ENCODE assay signal across 9 mouse cellular contexts in genomic region chr10:39558492-39559005, GRCm38 (mm10). TPM values are rescaled to one million over a fixed set of nuclear protein-coding genes. Genes with fewer than 3 reads are reported as not detected.
DNase-seq lines count a peak whose midpoint lies in the region; ATAC-seq lines count a peak whose summit lies in the region.
"Had no signal": no experiment of that assay in that cellular context is flagged by ENCODE, and none has a peak within 500 bp of the region (broad histone marks: within the 10 kb centered on the region; RNA-seq: fewer than 3 reads in every experiment).

No protein-coding gene starts in this region.

- H3K36me3 ChIP-seq in kidney, embryonic 14.5 days (ENCODE audit: control insufficient read depth, insufficient read depth, low read length): no peaks in the 10 kb centered on the region; the same call in 1 of the 2 replicates
- peaks cover 5% of the 10 kb centered on the region; the same call in 1 of the 2 replicates for H3K36me3 ChIP-seq in forebrain, embryonic 12.5 days (replicated peaks)
- no peaks in the 10 kb centered on the region for H3K36me3 ChIP-seq in hindbrain, embryonic 16.5 days (ENCODE audit: control insufficient read depth, insufficient read depth, low read length)
- H3K36me3 ChIP-seq in neural tube, embryonic 13.5 days: peaks cover 27% of the 10 kb centered on the region

- DNase-seq in kidney, postnatal 4 days: no peak
- no peak for DNase-seq in urinary bladder, postnatal 14 days (ENCODE audit: low spot score)
- no peak for DNase-seq in right cerebral cortex, postnatal 25 days
- DNase-seq: cerebellum, adult 9-11 months had no signal

- no peaks in the 10 kb centered on the region for H3K9me3 ChIP-seq in kidney, embryonic 14.5 days (ENCODE audit: control insufficient read depth, low read length)
- H3K9me3 ChIP-seq in forebrain, embryonic 12.5 days: no peaks in the 10 kb centered on the region
- no peaks in the 10 kb centered on the region for H3K9me3 ChIP-seq in hindbrain, embryonic 16.5 days (ENCODE audit: control insufficient read depth, low read length)
- H3K9me3 ChIP-seq in neural tube, embryonic 13.5 days: no peaks in the 10 kb centered on the region

- peaks cover 82% of the 10 kb centered on the region for H3K4me1 ChIP-seq in kidney, embryonic 14.5 days (ENCODE audit: control insufficient read depth, insufficient read depth, low read length)
- peaks cover 62% of the 10 kb centered on the region for H3K4me1 ChIP-seq in forebrain, embryonic 12.5 days
- H3K4me1 ChIP-seq in hindbrain, embryonic 16.5 days (ENCODE audit: control insufficient read depth, insufficient read depth, low read depth, low read length): peaks cover 41% of the 10 kb centered on the region
- H3K4me1 ChIP-seq in neural tube, embryonic 13.5 days (replicated peaks): peaks cover 90% of the 10 kb centered on the region

- H3K4me2 ChIP-seq in kidney, embryonic 14.5 days (replicated peaks; ENCODE audit: low read depth, low read length): no peak overlapping the region
- H3K4me2 ChIP-seq in forebrain, embryonic 12.5 days: no peak overlapping the region
- no peak overlapping the region for H3K4me2 ChIP-seq in hindbrain, embryonic 16.5 days (ENCODE audit: low read length)
- H3K4me2 ChIP-seq in neural tube, embryonic 13.5 days: no peak overlapping the region

- ATAC-seq in kidney, embryonic 14.5 days (ENCODE audit: low FRiP score, low TSS enrichment): peak; percentile 48
- ATAC-seq in forebrain, embryonic 12.5 days (ENCODE audit: low FRiP score): 0 out of 2 replicates have a peak, but pooled peaks have one; percentile 18
- ATAC-seq in hindbrain, embryonic 16.5 days: peak; percentile 26; the same call in 1 of the 2 replicates
- peak; percentile 57; the same call in 1 of the 2 replicates for ATAC-seq in neural tube, embryonic 13.5 days (ENCODE audit: low read depth)
- ATAC-seq: inflammation-experienced regulatory T-cells, adult 6 months had no signal

- H3K27me3 ChIP-seq in kidney, embryonic 14.5 days (ENCODE audit: control insufficient read depth, insufficient read depth, low read length): no peaks in the 10 kb centered on the region
- no peaks in the 10 kb centered on the region for H3K27me3 ChIP-seq in forebrain, embryonic 12.5 days
- no peaks in the 10 kb centered on the region for H3K27me3 ChIP-seq in hindbrain, embryonic 16.5 days (replicated peaks; ENCODE audit: control insufficient read depth, insufficient read depth, low read length)
- no peaks in the 10 kb centered on the region for H3K27me3 ChIP-seq in neural tube, embryonic 13.5 days

- no peak overlapping the region for H3K4me3 ChIP-seq in kidney, embryonic 14.5 days (ENCODE audit: low read length)
- no peak overlapping the region for H3K4me3 ChIP-seq in forebrain, embryonic 12.5 days (replicated peaks)
- no peak overlapping the region for H3K4me3 ChIP-seq in hindbrain, embryonic 16.5 days (ENCODE audit: low read length)
- H3K4me3 ChIP-seq in neural tube, embryonic 13.5 days: no peak overlapping the region

- WGBS in kidney, embryonic 14.5 days: 31% methylated on average over 5 of the region's 5 CpGs
- 49% methylated on average over 5 of the region's 5 CpGs for WGBS in forebrain, embryonic 12.5 days
- 39% methylated on average over 5 of the region's 5 CpGs for WGBS in hindbrain, embryonic 16.5 days
- WGBS in neural tube, embryonic 13.5 days: 43% methylated on average over 5 of the region's 5 CpGs

- H3K9ac ChIP-seq in kidney, embryonic 14.5 days (ENCODE audit: low read depth, low read length): no peak overlapping the region
- no peak overlapping the region for H3K9ac ChIP-seq in forebrain, embryonic 12.5 days
- H3K9ac ChIP-seq in hindbrain, embryonic 16.5 days (ENCODE audit: low read depth, low read length): 0 out of 2 replicates have a peak overlapping the region, but pooled peaks have one; percentile 13
- H3K9ac ChIP-seq in neural tube, embryonic 13.5 days: peak overlapping the region; percentile 54; the same call in 1 of the 2 replicates

- peak overlapping the region; percentile 57; the same call in 1 of the 2 replicates for H3K27ac ChIP-seq in kidney, embryonic 14.5 days (ENCODE audit: low read depth, low read length)
- H3K27ac ChIP-seq in forebrain, embryonic 12.5 days: peak overlapping the region; percentile 71
- peak overlapping the region; percentile 65 for H3K27ac ChIP-seq in hindbrain, embryonic 16.5 days (ENCODE audit: low read depth, low read length)
- H3K27ac ChIP-seq in neural tube, embryonic 13.5 days (replicated peaks): peak overlapping the region; percentile 85

RNA-seq across cellular contexts. Expression of gene Traf3ip2, which starts 54.2 kb away (rescaled TPM):
- polyA plus RNA-seq in kidney, embryonic 14.5 days (2014; fragmentation: Nextera tagmentation; extraction: Ambion mirVana): 16.6 and 19.6 TPM in 2 replicates
- polyA plus RNA-seq in forebrain, embryonic 12.5 days (2016; fragmentation: Nextera tagmentation; extraction: Ambion mirVana): 4.7 and 6.0 TPM in 2 replicates
- 6.7 and 8.0 TPM in 2 replicates for polyA plus RNA-seq in hindbrain, embryonic 16.5 days (2015; fragmentation: Nextera tagmentation; extraction: Ambion mirVana)
- 4.8 and 5.0 TPM in 2 replicates for polyA plus RNA-seq in neural tube, embryonic 13.5 days (2015; fragmentation: Nextera tagmentation; extraction: Ambion mirVana)

Comparison
In these comparisons a context has a peak if more than half of its experiments do, and no peak if none do; other contexts are left out.
1. H3K9ac ChIP-seq: peak in hindbrain, embryonic 16.5 days (single experiment) and neural tube, embryonic 13.5 days (single experiment); none in kidney, embryonic 14.5 days (single experiment) and forebrain, embryonic 12.5 days (single experiment).
2. Peak in every context shown above with its lines, with median percentiles within 50 percentile points of each other: ATAC-seq and H3K27ac ChIP-seq.